Mouse (Mus musculus): ENCODE data around the gene Acox2. TPM values are rescaled to one million over a fixed set of nuclear protein-coding genes. Genes with fewer than 3 reads are reported as not detected.

Acox2 gene
- total RNA-seq, 2 experiments from 2014 or later = 0.37 TPM; not detected in 1

DNA sequence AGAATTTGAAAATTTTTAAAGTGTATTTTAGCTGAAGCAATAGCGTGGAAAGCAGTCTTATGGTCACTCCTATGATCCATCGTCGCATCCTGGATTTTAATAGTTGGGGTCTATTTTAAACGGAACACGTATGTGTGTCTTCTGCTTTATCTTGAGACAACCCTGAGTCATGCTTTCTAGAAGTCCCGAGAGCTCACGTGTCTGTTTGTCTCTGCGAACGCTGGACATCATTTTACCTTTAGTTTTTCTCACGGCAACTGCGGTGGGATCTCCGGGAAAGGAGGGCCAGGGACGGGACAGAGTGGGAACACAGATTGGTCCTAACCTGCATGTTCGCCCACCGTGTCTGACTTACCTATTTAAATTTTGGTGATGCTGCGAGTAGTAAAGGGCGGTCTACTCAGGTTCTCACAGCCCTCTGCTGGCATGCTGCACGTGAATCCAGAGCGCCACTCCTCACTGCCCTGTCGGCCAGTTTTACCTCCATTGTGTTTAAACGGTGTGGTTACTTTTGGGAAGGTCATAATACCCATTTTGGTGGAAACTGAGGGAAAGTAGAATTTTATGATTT, 43.9 kb downstream of the Acox2 start:
- no peak for DNase-seq
- intact Hi-C loops (cut with DNase I) = no loop called here

GRCm38 (mm10) chr14:8214299-8215207, 44.6 kb downstream of the Acox2 start:
- intact Hi-C loops (cut with DNase I) = loop anchor here (5.0 kb wide), 1 partner anchor 42 kb away; the partner anchor contains the start of gene Pdhb
- peak; percentile 59 to 67 for DNase-seq

DNA sequence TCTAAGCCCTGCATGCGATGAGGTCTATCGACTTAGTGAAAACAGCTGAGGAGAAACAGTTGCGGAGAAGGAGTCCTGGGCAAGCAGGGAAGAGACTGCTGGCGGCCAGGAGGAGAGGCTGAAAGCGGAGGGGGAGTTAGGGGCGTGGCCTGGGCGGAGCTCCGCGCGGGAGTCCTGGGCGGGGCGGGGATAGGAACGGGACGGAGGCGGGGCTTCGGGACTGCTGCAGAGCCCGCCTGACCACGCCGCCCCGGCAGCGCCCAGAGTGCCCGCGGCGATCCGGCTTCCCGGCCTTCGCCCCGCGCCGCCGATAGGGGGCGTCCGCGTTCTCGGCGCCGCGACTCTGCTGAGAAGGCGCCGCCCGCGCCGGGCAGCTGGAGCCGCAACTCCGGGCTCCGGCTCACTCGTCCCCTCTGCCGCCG, 45.3 kb downstream of the Acox2 start, which contains the start of gene Kctd6:
Gene Kctd6, plus strand, starts transcription at position 338 of the 422 bp plus-strand sequence.
- peak; percentile 97 to 99 for DNase-seq
- intact Hi-C loops (cut with DNase I) = loop anchor here (5.0 kb wide), 1 partner anchor 42 kb away; the partner anchor contains the start of gene Pdhb

DNA sequence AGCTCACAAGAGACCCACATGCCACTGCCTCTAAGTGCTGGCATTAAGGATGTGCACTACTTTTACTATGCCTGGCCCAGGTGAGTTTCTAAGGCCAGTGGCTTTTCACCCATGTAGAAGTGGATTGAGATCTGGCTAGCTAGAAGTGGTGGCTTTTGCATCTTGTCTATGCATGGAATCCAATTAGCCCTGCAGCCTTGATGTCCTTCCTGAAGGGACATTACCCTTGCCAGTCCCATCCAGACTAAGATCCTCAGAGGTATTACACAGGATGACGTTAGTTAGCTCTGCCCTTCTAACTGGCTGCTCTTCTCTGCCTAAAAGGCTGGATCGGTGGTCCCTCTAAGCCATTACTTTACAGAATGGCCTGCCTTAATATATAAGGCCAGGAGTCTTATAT, 46.2 kb downstream of the Acox2 start:
- intact Hi-C loops (cut with DNase I) = loop anchor here (5.0 kb wide), 1 partner anchor 41 kb away; the partner anchor contains the start of gene Pdhb

GRCm38 (mm10) chr14:8209896-8210295, 49.3 kb downstream of the Acox2 start:
- intact Hi-C loops (cut with DNase I) = loop anchor here (5.0 kb wide), 1 partner anchor 38 kb away; the partner anchor contains the start of gene Pdhb
- no peak for DNase-seq

More for the DNA sequence above, 46.2 kb downstream of the Acox2 start:
- no peak for DNase-seq

DNA sequence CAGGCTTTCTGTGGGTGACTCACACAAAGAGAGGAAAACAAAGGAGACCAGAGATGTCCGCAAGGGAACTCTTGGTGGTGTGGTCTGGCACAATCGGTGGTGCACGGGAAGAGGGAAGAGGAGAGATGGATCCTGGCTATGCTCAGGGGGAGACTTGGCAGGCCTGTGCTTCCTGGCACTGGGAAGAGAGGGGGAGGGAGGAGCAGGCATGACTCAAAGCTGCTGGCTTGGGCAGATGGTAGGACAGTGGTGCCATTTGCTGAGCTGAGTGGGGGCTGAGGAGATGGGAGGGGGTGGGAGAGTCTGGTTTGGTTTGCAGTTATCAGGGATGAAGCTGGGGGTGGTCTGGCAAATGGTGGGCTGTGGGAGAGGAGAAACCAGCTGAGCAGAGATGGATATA, 50.3 kb downstream of the Acox2 start:
- no peak for DNase-seq
- intact Hi-C loops (cut with DNase I) = no loop called here

DNA sequence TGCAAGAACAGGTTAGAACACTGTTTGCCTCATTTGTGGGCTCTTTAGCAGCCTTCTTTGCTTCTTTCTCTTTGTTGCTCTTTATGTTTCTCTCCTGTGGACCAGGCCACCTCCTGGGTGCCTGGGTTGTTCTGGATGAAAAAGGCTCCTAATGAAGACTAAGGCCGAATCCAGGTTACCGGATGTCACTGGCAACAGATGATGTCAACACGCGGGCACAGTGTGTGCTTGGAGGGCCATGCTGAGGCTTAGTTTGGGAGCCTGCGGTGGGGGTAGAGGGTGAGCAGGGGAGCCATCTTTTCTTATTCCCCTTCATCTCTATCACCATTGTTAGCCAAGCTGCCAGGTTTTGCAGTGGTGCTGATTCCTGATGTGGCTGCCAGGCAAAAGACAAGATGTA, 51.6 kb downstream of the Acox2 start:
- DNase-seq = no peak
- intact Hi-C loops (cut with DNase I) = no loop called here

DNA sequence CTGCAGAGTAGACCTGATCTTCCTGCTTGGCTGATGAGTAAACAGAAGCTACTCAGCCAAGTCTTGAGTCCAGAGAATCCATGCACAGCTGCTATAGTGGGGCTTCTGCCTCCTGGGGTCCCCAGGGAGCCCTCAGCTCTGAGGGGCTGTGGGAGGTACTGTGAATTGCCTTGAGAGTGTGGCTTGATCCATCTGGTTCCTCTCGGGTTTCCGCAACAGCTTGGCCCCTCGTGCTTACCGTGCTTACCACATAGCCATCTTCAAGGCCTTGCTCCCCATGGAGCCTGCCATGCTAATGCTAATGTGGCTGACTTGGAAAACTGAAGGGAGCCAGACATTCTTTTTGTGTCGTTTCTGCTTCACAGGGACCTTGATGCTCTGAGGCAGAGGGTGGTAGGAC, 52.0 kb downstream of the Acox2 start:
- no peak for DNase-seq
- intact Hi-C loops (cut with DNase I) = no loop called here

- intact Hi-C loops (cut with DNase I) = no loop called here
Observed at GRCm38 (mm10) chr14:8206179-8206910, 52.8 kb downstream of the Acox2 start.

GRCm38 (mm10) chr14:8201715-8202114, 57.4 kb downstream of the Acox2 start:
- DNase-seq = no peak
- intact Hi-C loops (cut with DNase I) = no loop called here

More at GRCm38 (mm10) chr14:8206179-8206910, 52.8 kb downstream of the Acox2 start:
- no peak for DNase-seq

DNA sequence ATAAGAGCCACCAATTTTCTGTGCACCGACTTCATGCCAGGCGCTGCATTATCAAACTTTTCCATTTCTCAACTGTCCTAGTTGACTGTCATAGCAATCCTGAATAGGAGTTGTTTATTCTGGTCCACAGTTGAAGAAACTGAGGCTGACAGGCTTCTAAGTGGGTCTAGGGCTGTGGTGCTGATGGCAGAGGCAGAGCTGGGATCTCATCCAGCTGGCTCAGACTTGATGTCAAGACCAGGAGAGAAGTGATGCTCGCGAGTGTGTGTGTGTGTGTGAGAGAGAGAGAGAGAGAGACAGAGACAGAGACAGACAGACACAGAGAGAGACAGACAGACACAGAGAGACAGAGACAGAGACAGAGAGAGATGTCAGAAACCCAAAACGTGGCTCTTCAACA, 58.4 kb downstream of the Acox2 start:
- DNase-seq = no peak
- intact Hi-C loops (cut with DNase I) = no loop called here

DNA sequence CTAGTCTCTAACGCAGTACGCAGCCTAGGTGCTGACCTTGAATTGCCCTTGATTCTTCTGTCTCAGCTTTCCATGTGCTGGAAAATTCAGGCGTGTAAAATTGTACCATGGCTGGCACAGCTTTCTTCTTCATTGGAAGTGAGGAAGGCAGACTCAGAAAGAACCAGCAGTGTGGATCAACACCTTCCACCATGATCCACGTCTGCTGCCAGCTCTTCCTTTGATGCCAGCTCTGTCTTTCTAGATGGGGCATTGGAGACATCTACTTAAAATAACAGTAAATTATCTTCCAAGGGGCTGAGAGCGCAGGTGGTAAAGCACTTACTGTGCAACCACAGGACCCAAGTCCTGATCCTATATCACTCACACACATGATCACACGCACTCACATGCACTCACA, 66.4 kb downstream of the Acox2 start:
- intact Hi-C loops (cut with DNase I) = no loop called here
- DNase-seq = no peak

DNA sequence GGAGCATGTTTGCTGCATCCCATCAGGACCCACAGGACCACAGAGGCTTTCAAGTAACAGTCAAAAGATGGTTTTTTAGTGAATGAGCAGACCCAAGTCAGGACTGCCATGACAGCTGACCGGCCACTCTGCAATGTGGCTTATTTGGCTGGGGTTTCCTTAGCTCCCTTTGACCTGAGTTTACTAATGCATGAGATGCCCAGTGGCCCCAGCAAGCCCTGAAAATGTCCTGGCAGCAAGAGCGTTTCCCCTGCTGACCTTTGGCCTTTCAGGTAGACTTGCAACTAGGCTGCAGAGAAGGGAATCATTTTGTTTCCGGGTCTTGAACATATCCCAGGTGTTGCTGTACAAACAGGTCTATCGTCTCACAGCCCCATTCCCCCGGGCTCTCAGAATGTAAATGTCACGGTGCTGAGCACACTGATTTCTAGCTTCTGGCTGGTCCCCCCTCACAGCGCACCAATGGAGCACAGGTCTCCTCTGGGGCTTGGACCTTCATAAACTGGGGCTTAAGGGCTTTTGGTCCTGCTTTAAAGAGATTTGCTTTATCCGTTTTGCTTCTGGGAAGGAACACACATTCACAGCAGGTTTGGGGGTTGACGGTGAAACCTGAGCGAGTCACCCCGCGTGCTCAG, 67.7 kb downstream of the Acox2 start:
- DNase-seq = no peak
- intact Hi-C loops (cut with DNase I) = no loop called here

DNA sequence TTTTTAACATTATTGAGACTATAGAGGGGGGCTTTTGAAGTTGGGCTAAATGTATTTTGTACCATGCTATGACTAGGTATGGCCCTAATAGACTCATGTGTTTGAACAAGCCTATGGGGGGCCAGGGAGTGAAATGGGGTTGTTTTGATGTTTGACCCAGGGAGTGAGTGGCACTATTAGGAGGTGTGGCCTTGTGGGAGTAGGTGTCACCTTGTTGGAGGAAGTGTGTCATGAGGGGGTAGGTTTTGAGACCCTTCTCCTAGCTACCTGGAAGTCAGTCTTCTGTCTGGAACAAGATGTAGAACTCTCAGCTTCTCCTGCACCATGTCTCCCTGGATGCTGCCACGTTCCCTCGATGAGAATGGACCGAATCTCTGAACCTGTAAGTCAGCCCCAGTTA, 68.6 kb downstream of the Acox2 start:
- intact Hi-C loops (cut with DNase I) = no loop called here

DNA sequence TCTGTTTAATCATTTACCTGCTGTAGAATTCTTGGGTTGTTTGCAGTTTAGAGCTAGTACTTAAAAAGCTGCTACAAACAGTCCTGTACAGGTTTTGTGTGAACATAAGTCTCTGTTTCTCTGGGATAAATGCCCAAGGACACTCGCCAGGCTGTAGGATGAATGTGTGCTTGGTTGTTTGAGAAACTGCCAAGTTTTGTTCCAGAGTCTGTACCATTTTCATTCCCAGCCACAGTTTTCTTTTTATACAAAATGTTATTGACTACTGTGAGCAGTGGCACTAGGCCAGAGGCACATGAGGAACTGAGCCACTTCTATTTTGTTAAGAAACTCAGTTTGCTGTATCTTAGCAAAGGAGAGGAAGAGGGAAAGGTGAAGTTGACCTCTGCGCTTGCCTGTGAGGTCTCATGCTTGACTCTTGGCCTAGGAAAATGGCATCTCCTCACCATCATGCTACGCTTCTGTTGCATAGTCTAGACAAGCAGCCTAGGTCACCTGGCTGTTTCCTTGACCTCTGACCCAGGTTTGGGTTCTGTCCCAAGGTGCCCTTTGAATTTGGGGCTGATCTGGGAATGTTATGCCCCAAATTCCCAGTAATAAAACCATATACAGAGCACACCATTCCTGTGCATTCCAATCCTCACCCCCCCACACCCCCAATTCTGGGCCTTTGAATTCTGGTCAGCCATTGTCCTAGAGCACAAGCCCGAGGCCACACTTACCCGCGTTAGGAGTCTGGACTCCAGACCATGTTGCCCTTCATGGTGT, 72.7 kb downstream of the Acox2 start:
- no peak for DNase-seq
- intact Hi-C loops (cut with DNase I) = no loop called here

More for the DNA sequence above, 68.6 kb downstream of the Acox2 start:
- no peak for DNase-seq

DNA sequence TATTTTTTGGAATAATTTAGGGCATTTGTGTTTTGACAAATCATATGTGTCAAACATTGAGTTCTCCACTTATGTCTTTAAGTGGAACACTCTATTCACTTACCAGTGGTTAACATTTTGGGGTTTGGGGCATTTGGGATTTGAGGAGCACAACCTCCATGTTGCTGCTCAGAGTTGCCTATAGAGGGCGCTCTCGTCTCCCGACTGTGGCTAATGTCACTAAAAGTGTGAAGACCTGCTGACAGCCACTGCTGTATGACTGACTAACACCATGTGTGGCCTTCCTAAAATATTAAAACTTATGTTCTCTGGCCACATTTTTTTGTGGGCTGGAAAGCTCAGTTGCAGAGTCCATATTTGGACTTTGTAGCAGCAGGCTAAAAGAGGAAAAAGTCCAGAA, 75.8 kb downstream of the Acox2 start:
- intact Hi-C loops (cut with DNase I) = no loop called here
- DNase-seq = no peak

DNA sequence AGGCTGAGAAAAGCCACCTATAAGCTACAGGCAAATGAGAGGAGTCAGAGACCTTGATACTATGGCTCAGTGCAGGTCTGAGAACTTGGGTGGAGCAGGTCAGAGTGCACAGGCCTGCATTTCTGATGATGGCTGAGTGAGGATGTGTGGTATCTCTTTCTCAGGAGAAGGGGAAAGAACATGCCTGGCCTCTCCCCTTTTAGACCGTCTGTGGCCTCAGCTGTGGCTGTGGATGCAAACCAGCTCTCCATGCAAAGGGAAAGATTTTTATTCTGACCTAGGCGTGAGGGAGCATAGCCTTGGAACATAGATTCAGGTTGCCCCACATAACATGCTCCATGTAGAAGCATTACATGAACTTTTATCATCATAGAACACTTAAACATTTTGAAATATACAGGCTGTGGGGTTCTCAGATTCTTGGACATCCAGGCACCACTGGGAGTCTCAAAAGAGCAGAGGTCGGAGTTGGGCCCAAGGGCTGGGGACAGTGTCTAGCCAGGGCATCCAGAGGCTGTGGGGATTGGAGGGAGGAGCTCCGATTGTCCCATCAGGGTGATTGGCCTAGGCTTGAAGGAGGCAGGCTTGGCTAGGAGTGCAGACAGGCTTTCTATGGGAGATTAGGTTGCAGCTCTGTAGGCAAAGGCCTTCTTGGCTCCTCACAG, 78.7 kb downstream of the Acox2 start:
- DNase-seq = no peak
- intact Hi-C loops (cut with DNase I) = no loop called here

GRCm38 (mm10) chr14:8176251-8176650, 82.9 kb downstream of the Acox2 start:
- intact Hi-C loops (cut with DNase I) = no loop called here
- no peak for DNase-seq

All from gastrocnemius, postnatal 36 days (tissue).